Mouse (Mus musculus): Measurements from ENCODE around the gene Fam234b.

Gene Fam234b

DNA sequence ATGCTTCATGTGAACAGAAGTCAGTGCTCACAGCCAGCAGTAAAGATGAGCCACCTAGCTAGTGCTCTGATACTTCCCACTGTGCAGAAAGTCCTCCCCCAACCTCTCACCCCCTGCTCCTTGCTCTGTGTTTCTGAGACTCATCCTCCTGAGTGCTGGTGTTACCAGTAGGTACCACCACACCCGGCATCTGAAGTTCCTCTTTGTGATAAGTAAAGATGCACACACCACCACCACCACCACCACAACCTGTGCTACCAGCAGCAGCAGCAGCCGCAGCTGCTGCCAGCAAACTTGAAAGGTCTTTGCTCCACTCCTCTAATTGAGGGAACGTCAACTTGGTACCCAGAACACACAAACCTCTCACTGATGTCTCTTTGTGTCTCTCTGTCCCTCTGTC lies 69.4 kb downstream of the Fam234b start:
- in situ Hi-C loops (cut with MboI, MseI), result no loop called here

DNA sequence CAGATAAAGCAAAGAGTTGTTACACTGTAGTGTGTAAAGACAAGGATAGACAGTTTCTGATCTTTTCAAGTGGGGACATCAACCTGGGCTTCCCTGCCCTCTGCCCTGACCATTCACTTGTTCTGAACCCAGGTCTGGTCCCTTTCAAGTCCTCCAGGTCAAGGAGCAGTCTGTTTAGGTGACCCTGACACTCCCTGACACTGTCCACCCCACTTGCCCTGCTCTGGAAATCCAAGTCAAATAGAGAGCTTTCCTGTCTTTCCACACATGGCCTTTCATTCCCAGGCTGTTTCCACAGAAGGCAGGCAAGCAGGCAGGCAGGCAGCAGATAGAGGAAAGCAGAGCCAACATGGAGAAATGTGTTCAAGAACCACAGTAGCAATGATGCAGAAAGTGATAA lies 70.6 kb downstream of the Fam234b start:
- in situ Hi-C loops (cut with MboI, MseI), result no loop called here

GRCm38 (mm10) chr6:135269626-135270025 lies 71.8 kb downstream of the Fam234b start:
- in situ Hi-C loops (cut with MboI, MseI), result no loop called here

DNA sequence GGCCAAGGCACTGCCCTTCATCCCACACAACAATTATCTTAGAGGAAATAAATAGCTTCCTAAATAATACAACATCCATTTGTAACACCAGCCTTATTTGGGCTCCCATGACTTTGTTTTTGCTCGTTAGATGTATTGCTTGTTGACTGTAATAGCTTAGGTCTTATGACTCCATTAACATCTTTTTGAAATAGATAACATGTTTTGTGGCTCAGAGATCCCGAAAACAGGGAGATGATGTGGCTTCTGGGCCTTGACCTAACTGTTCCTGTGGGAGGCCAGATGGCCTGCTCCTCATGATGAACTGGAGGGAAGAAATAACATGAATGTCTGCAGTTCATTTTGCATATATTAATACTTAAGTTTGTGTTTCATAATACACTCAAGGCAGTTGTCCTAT lies 74.0 kb downstream of the Fam234b start:
- in situ Hi-C loops (cut with MboI, MseI), result no loop called here

- in situ Hi-C loops (cut with MboI, MseI), result no loop called here
Observed at GRCm38 (mm10) chr6:135273066-135273465, 75.3 kb downstream of the Fam234b start.

- in situ Hi-C loops (cut with MboI, MseI), result no loop called here
Observed at GRCm38 (mm10) chr6:135275231-135275630, 77.5 kb downstream of the Fam234b start.

GRCm38 (mm10) chr6:135276474-135277295 lies 78.9 kb downstream of the Fam234b start:
- in situ Hi-C loops (cut with MboI, MseI), result no loop called here

DNA sequence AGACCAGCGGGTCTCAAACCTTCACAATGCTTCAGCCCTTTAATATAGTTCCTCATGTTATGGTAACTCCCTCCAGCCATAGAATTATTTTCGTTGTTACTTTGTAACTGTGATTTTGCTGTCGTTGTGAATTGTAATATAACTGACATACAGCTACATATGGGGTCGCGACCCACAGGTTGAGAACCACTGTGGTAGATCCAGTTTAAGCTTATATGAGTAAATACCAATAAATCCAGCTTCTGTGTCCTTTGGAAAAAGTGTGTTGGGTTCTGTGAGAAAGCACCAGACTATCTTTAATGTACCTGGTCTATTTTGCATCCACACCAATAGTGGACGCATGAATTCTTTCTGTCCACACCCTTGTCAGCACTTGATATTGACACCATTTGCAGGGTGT lies 80.5 kb downstream of the Fam234b start:
- in situ Hi-C loops (cut with MboI, MseI), result no loop called here

- in situ Hi-C loops (cut with MboI, MseI), result no loop called here
Observed at GRCm38 (mm10) chr6:135279286-135279685, 81.5 kb downstream of the Fam234b start.

- in situ Hi-C loops (cut with MboI, MseI), result no loop called here
Observed at GRCm38 (mm10) chr6:135279856-135280255, 82.1 kb downstream of the Fam234b start.

DNA sequence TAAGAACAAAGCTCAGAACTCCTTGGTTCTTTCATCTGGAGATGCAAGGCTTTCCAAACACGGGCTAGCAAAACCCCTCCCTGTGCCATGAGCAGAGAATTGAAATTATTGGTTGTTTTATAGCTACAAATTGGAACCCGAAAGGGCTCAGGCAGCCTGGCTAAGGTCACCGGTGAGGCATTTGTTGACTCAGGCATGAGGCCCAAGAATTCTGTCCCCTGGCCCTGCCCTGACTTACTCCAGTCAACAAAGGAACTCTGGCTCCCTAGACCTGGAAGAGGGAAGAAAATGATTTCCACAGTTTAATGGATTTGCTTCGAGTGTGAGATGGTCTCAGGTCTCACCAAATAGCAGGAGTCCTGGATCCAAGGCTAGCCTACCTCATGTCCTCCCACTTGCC lies 94.6 kb downstream of the Fam234b start:
- in situ Hi-C loops (cut with MboI, MseI), result no loop called here

- in situ Hi-C loops (cut with MboI, MseI), result no loop called here
Observed at GRCm38 (mm10) chr6:135294150-135294549, 96.4 kb downstream of the Fam234b start.
